Mouse (Mus musculus) kidney, embryonic 16.5 days (tissue): ENCODE results near the gene Ccdc24. TPM values are rescaled to one million over a fixed set of nuclear protein-coding genes. Genes with fewer than 3 reads are reported as not detected.
A peak's percentile ranks its signal among the peaks of the same experiment; 100 is the strongest.

Experiments
- ATAC-seq: fragments of 200-750 bp; cut with Nextera tagmentation; 2 replicates; pipeline ENCODE4 v1.8.0; 2017; ENCODE audit warnings: moderate TSS enrichment; ENCODE audit not compliant: low FRiP score, low TSS enrichment
- H3K27ac ChIP-seq: fragments of 300-500 bp; sonication (generic); 2 replicates; pipeline ENCODE4 v1.5.1; 2014; ENCODE audit warnings: low read length
- H3K27me3 ChIP-seq: fragments of 300-500 bp; sonication (generic); 2 replicates; pipeline ENCODE4 v1.6.1; 2014; ENCODE audit warnings: low read length, control low read depth, mixed read lengths; ENCODE audit not compliant: insufficient read depth
- H3K36me3 ChIP-seq: fragments of 300-500 bp; sonication (generic); 2 replicates; pipeline ENCODE4 v1.6.1; 2014; ENCODE audit warnings: low read length, control low read depth, mixed read lengths; ENCODE audit not compliant: insufficient read depth
- H3K4me1 ChIP-seq: fragments of 300-500 bp; sonication (generic); 2 replicates; pipeline ENCODE4 v1.6.1; 2014; ENCODE audit warnings: low read length, control low read depth, mixed read lengths; ENCODE audit not compliant: insufficient read depth
- H3K4me2 ChIP-seq: fragments of 300-500 bp; sonication (generic); replicated peaks from 2 replicates; pipeline ENCODE4 v1.6.1; 2014; ENCODE audit warnings: low read depth, low read length
- H3K4me3 ChIP-seq: fragments of 300-500 bp; sonication (generic); 2 replicates; pipeline ENCODE4 v1.5.1; 2014; ENCODE audit warnings: mild to moderate bottlenecking, low read length
- H3K9ac ChIP-seq: fragments of 300-500 bp; sonication (generic); replicated peaks from 2 replicates; pipeline ENCODE4 v1.6.1; 2014; ENCODE audit warnings: low read length
- H3K9me3 ChIP-seq: fragments of 300-500 bp; sonication (generic); 2 replicates; pipeline ENCODE4 v1.6.1; 2016; ENCODE audit warnings: low read length, control low read depth
- WGBS: fragments of 180-500 bp; shearing (Covaris S2); extraction: QIAGEN DNeasy Blood & Tissue Kit; methylation state at CpG from one replicate; pipeline ENCODE4 v1.1.7; 2014; 5-methylcytosine and 5-hydroxymethylcytosine counted together
- polyA plus RNA-seq: library from polyadenylated mRNA; unstranded; fragments of >200 nt; fragmentation: Nextera tagmentation; extraction: Ambion mirVana; gene quantifications from 2 replicates; pipeline ENCODE4 v1.2.1, GENCODE M21; 2015

Gene Ccdc24
- polyA plus RNA-seq, 1 experiment from 2014 or later: 2.4 TPM

DNA sequence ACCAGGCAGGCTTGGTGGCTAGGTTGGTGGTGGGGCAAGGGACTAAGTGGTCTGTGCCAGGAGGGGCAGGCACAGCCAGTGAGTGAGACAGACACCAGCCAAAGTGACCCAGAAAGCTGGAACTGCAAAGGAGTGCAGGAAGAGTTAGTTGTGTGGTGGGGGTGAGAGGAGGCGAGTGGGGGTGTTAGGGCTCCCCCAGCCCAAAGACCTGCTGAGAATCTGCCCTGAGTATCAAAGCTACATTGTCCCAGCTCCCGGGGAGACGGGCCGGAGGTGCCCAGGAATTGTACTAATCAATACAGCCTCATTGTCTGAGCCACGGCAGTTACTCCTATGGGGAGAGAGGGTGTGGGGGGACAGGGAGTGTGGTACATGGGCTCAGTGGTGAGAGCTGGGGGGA, 22.9 kb downstream of the Ccdc24 start:
- ATAC-seq: no peak
- no peak overlapping the region for H3K9ac ChIP-seq
- WGBS: 72% methylated on average over 5 of the region's 5 CpGs

DNA sequence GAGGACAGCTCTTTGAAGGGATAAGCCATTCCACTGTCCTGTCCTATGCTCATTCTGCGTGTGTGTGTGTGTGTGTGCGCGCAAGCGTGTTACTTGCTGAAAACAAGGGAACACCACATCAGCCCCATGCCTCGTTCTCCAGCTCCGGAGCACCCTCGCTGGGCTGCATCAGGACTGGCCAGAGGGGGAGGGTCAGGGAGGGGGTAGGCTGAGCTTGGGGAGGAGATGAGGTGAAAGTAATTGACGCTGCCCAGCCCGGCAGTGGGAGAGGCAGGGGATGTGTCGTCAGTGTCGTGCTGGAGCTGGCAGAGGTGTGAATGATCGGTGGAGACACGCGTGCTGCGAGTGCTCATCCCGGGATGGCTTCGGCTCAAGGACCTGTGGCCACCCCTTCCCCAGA, 23.3 kb downstream of the Ccdc24 start:
- H3K9me3 ChIP-seq: no peaks in the 10 kb centered on the region
- no peaks in the 10 kb centered on the region for H3K4me1 ChIP-seq
- no peak overlapping the region for H3K4me3 ChIP-seq
- H3K9ac ChIP-seq: no peak overlapping the region
- no peak for ATAC-seq
- 0 out of 2 replicates have a peak, but pooled peaks cover 7% of the 10 kb centered on the region for H3K36me3 ChIP-seq
- H3K27ac ChIP-seq: no peak overlapping the region
- no peak overlapping the region for H3K4me2 ChIP-seq
- WGBS: 49% methylated on average over 17 of the region's 17 CpGs
- H3K27me3 ChIP-seq: no peaks in the 10 kb centered on the region

More for the DNA sequence above, 22.9 kb downstream of the Ccdc24 start:
- Histone ChIP-seq H3K4me1 (no peaks in the 10 kb centered on the region), H3K27me3 (no peaks in the 10 kb centered on the region), H3K4me2 (no peak overlapping the region), H3K4me3 (no peak overlapping the region), H3K27ac (no peak overlapping the region), H3K9me3 (no peaks in the 10 kb centered on the region), H3K36me3 (0 out of 2 replicates have a peak, but pooled peaks cover 7% of the 10 kb centered on the region)

DNA sequence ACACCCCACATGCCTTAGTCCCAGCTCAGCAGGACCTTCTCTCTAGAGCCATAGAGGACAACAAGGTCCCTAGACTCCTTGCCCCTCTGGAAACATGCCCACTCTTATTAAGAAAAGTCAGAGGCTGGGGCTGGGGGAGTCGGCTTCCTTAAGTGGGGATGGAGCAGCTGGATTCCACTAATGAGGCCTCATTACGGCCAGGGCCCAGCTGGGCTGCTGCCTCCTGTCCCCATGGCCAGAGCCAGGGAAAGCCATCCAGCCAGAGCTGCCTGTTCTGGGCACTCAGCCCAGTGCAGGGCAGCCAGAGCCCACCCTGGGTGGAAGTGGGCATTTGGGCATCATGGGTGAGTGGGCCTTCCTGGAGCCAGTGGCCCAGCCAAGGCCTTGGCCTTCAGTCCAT, 25.3 kb downstream of the Ccdc24 start:
- Histone ChIP-seq H3K9ac (no peak overlapping the region), H3K4me1 (no peaks in the 10 kb centered on the region), H3K4me3 (no peak overlapping the region), H3K4me2 (no peak overlapping the region), H3K9me3 (no peaks in the 10 kb centered on the region), H3K27me3 (no peaks in the 10 kb centered on the region), H3K27ac (no peak overlapping the region), H3K36me3 (0 out of 2 replicates have a peak, but pooled peaks cover 7% of the 10 kb centered on the region)
- no peak for ATAC-seq
- WGBS: 36% methylated on average over 2 of the region's 2 CpGs

DNA sequence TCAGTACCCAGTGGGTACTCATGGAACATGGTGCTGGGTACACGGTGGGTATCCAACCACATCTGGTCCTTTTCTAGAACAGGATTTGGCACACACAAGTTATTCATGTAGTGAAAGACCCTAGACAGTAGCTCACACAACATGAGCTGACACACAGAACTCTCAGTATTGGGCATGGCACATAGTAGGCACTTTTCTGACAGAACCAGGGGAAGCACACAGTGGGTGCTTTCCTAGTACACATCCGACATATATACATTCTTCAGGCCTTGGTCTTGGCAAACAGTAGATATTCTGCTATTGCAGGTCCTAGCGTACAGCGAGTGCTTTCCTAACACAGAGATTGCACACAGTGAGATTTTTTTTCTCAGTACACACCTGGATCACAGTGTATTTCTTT, 26.1 kb downstream of the Ccdc24 start:
- H3K9ac ChIP-seq: no peak overlapping the region
- no peak overlapping the region for H3K27ac ChIP-seq
- H3K4me3 ChIP-seq: no peak overlapping the region
- no peaks in the 10 kb centered on the region for H3K9me3 ChIP-seq
- H3K27me3 ChIP-seq: no peaks in the 10 kb centered on the region
- 95% methylated on average over 4 of the region's 4 CpGs for WGBS
- 0 out of 2 replicates have a peak, but pooled peaks cover 7% of the 10 kb centered on the region for H3K36me3 ChIP-seq
- no peaks in the 10 kb centered on the region for H3K4me1 ChIP-seq
- H3K4me2 ChIP-seq: no peak overlapping the region
- no peak for ATAC-seq

DNA sequence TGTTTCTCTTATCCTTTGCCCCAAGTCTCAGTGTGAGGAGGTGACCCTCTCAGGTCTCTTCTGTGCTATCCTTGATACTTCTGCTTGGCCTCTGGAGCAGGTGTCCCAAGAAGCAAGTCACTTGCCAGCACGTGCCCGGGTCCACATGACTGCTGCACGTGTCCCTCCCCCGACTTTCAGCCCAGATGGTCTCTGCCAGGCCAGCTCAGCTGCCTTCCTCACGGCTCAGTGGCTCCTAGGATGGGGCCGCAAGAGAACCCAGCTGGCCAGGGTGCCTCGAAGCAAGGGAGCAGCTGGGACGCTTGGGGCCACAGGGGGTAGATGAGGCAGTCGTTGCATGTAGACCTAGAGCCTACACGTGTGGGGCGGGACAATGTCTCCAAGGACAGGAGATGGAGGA, 27.0 kb downstream of the Ccdc24 start:
- 58% methylated on average over 11 of the region's 11 CpGs for WGBS
- H3K27me3 ChIP-seq: no peaks in the 10 kb centered on the region

DNA sequence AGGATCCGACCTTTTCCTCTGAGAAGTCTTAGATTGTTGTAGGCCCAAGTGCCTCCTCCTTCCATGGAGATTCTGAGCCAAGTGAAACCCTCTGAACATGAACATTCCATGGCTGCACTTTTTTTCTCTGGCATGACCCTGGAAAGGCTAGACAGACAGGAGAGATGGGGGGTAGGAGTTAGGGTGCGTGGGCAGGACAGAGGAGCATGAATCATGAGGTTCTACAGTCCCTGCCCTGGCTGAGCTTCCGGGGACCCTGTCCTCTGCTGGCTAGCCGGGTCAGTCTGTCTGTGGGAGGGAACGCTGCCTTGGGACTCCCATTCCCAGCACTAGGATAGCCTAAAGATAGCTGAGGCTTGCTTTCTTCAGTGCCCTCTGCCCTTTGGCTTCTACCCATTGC, 27.9 kb downstream of the Ccdc24 start:
- no peak for ATAC-seq
- Histone ChIP-seq H3K4me3 (no peak overlapping the region), H3K27ac (no peak overlapping the region), H3K36me3 (0 out of 2 replicates have a peak, but pooled peaks cover 7% of the 10 kb centered on the region), H3K4me2 (no peak overlapping the region), H3K9me3 (no peaks in the 10 kb centered on the region), H3K4me1 (peaks cover 6% of the 10 kb centered on the region; the same call in 1 of the 2 replicates), H3K9ac (no peak overlapping the region), H3K27me3 (no peaks in the 10 kb centered on the region)
- WGBS: 56% methylated on average over 5 of the region's 5 CpGs

More for the DNA sequence above, 27.0 kb downstream of the Ccdc24 start:
- Histone ChIP-seq H3K27ac (no peak overlapping the region), H3K4me3 (no peak overlapping the region), H3K4me2 (no peak overlapping the region), H3K36me3 (0 out of 2 replicates have a peak, but pooled peaks cover 7% of the 10 kb centered on the region), H3K9me3 (no peaks in the 10 kb centered on the region), H3K9ac (no peak overlapping the region), H3K4me1 (no peaks in the 10 kb centered on the region)
- ATAC-seq: peak; percentile 32; the same call in 1 of the 2 replicates

DNA sequence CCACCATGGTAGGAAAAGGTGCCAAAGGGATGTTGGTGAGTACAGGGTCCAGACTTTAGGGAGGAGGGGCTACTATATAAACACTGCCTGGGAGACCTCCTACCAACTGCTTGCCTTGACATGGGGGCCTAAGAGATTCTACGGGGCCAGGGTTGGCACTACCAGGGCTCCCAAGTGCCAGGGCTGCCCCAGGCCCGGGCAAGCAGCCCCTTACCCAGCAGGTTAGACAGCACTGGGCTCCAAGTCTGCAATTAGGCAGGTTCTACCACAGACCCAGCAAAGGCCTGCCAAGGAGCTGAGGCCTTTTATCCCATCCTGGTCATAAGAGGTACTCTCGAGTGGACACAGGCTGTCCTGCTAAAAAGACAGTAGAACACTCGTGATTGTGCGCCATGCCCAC, 29.3 kb downstream of the Ccdc24 start:
- Histone ChIP-seq H3K9ac (no peak overlapping the region), H3K4me2 (no peak overlapping the region), H3K27me3 (no peaks in the 10 kb centered on the region), H3K27ac (no peak overlapping the region), H3K9me3 (no peaks in the 10 kb centered on the region), H3K4me3 (no peak overlapping the region), H3K36me3 (0 out of 2 replicates have a peak, but pooled peaks cover 7% of the 10 kb centered on the region), H3K4me1 (peaks cover 11% of the 10 kb centered on the region)
- no peak for ATAC-seq
- 89% methylated on average over 5 of the region's 5 CpGs for WGBS

DNA sequence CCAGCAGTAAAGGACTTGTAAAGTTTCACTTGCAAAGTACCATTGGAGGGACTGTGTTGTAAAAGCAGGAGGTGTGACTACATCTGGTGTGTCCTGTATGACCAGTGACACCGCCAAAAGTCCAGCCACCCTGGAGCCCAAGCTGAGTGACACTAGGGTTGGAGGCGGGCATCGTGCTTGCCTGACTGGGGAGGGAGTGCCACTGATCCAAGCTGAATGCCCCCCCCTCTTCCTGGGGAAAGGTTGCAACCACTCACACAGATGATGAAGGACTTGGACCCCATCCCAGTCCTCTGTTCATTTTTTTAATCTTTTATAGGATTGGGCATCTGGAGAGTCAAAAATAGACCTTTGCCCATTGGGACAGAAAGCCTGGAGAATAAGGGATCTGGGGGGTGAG, 30.8 kb downstream of the Ccdc24 start:
- H3K9me3 ChIP-seq: no peaks in the 10 kb centered on the region
- H3K4me1 ChIP-seq: peaks cover 11% of the 10 kb centered on the region
- H3K4me2 ChIP-seq: no peak overlapping the region
- no peak overlapping the region for H3K9ac ChIP-seq
- no peak overlapping the region for H3K4me3 ChIP-seq
- H3K27ac ChIP-seq: no peak overlapping the region
- 0 out of 2 replicates have a peak, but pooled peaks cover 7% of the 10 kb centered on the region for H3K36me3 ChIP-seq
- WGBS: 48% methylated on average over 3 of the region's 3 CpGs
- ATAC-seq: no peak
- H3K27me3 ChIP-seq: no peaks in the 10 kb centered on the region

DNA sequence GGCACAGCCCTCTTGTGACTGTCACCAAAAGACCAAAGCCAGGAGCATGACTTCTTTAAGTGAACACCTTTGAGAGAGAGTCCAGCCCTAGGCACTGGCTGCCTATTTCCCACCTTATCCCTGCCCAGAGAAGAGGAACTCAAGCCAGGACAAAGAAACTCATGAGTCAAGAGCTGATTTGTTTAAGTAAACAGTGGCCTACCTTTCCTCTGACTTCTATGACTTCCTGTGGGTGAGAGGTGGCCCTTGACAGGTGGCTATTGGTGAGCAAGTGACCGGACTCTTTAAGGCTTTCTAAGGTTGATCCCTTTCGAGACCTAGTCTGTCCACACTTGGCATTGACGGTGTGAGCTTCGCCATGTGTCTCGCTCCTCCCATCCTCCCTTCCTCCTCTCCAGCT, 31.5 kb downstream of the Ccdc24 start:
- Histone ChIP-seq H3K36me3 (0 out of 2 replicates have a peak, but pooled peaks cover 2% of the 10 kb centered on the region), H3K9me3 (no peaks in the 10 kb centered on the region), H3K9ac (no peak overlapping the region), H3K27me3 (no peaks in the 10 kb centered on the region), H3K4me3 (no peak overlapping the region), H3K4me2 (no peak overlapping the region), H3K27ac (no peak overlapping the region), H3K4me1 (peaks cover 11% of the 10 kb centered on the region)
- 91% methylated on average over 5 of the region's 5 CpGs for WGBS
- ATAC-seq: no peak

DNA sequence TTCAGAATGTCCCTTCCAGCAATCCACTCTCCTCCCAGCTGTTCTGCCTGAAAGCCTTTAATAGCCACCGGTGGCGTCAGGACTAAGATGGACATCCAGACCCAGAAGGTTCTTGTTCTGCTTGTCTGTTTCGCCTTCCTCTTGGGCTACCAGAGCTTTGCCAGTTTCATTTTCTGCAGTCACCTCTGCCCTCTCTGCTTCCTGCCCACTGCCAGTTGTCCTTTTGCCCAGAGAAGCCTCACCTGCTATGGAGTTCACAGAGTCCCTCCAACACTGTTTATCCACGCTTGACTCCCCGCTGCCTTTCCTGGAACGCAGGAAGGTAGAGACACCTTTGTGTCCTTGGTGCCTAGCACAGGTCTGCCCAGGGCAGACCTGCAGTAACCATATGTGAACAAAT, 33.0 kb downstream of the Ccdc24 start:
- no peak overlapping the region for H3K4me3 ChIP-seq
- ATAC-seq: no peak
- no peaks in the 10 kb centered on the region for H3K36me3 ChIP-seq
- 52% methylated on average over 6 of the region's 6 CpGs for WGBS
- no peaks in the 10 kb centered on the region for H3K9me3 ChIP-seq
- H3K4me1 ChIP-seq: peaks cover 16% of the 10 kb centered on the region
- no peak overlapping the region for H3K4me2 ChIP-seq
- 0 out of 2 replicates have a peak overlapping the region, but pooled peaks have one; percentile 30 for H3K27ac ChIP-seq
- H3K27me3 ChIP-seq: no peaks in the 10 kb centered on the region
- 0 out of 2 replicates have a peak overlapping the region, but pooled peaks have one; percentile 23 for H3K9ac ChIP-seq
